Mouse (Mus musculus) ES-Bruce4 (cell line): ENCODE measurements around the gene Agap1.

ENCODE experiments used
- CTCF ChIP-seq: IDR thresholded peaks from one replicate; pipeline ENCODE4 v1.8.1; 2011; ENCODE audit warnings: low read depth, low read length
- POLR2A ChIP-seq: IDR thresholded peaks from one replicate; pipeline ENCODE4 v1.8.1; 2011; ENCODE audit warnings: low read length; ENCODE audit not compliant: insufficient read depth

DNA sequence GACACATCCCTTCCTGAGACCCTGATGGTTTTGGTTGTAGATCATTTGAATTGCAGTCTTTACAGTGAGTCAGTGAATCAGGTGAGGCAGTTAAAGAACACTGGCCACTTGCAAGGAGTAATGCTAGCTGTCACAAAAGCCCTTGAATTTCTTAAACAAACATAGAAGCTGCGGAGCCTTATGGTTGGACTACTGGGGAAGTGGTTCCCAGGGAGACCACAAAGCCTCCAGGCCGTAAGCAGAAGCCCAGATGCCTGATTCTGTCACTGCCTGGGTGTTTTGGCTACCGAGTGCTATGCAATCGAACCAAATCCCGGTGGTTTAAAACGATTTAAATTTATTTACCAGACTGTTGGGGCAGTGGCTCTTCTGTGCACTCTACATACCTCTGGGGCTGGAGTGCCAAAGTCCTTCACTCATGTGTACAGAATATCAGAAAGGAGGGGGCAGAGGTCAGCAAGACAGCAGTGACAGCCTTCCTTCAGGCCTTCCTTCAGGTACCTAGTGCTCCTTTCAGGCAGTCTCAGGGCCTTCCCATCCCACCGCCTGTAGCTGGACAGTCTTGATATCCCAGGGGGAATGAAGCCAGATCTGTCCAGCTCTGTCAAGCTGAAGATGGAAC, 264.3 kb downstream of the Agap1 start:
- TF ChIP-seq CTCF, result no peak
- no peak for TF ChIP-seq POLR2A
